Mouse (Mus musculus): ENCODE measurements around the gene Csnk1g1. TPM values are rescaled to one million over a fixed set of nuclear protein-coding genes. Genes with fewer than 3 reads are reported as not detected.
A peak's percentile ranks its signal among the peaks of the same experiment; 100 is the strongest.

Gene Csnk1g1
- polyA plus RNA-seq, 1 experiment, result 6.8 TPM

DNA sequence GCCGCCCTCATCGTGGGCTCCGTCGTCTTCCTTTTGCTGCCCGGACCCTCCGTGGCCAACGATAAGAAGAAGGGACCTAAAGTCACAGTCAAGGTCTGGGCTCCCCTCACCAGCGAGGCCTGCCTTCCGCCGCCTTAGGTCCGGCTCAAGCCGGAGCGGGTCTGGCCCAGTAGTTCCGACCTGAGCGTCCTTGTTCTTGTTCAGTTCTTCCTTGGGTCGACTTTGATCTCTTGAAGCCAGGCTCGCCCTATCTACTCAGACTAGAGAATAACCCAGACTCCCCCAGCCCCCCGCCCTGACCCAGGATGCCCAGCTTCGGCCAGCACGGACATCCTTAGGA, 151.6 kb downstream of the Csnk1g1 start:
- H3K4me3 ChIP-seq, result peak overlapping the region; percentile 93
- no peaks in the 10 kb centered on the region for H3K27me3 ChIP-seq (ENCODE audit: control insufficient read depth, insufficient read depth, insufficient read length)
- H3K4me2 ChIP-seq (ENCODE audit: low read depth), result peak overlapping the region; percentile 98
- peak overlapping the region; percentile 29 for H3ac ChIP-seq (ENCODE audit: control insufficient read depth, insufficient read length)
- TF ChIP-seq REST (IDR thresholded peaks at IDR 0.05; ENCODE audit: insufficient read depth, insufficient read length) (no peak), CEBPB (IDR thresholded peaks at IDR 0.05; ENCODE audit: insufficient read depth, poor library complexity, severe bottlenecking) (no peak), POLR2AphosphoS2 (IDR thresholded peaks at IDR 0.05; ENCODE audit: insufficient read length, low read depth) (no peak), E2F4 (IDR thresholded peaks at IDR 0.05; ENCODE audit: insufficient read depth) (no peak), SRF (IDR thresholded peaks at IDR 0.05; ENCODE audit: control insufficient read depth, insufficient read length, low read depth) (no peak), TCF12 (IDR thresholded peaks at IDR 0.05; ENCODE audit: insufficient read depth, poor library complexity, severe bottlenecking) (no peak), MAX (IDR thresholded peaks at IDR 0.05; ENCODE audit: low read depth) (no peak), POLR2A (IDR thresholded peaks at IDR 0.05; ENCODE audit: insufficient read length, low read depth) (no peak), TCF3 (IDR thresholded peaks at IDR 0.05; ENCODE audit: insufficient read length, low read depth) (no peak), MYOD1 (IDR thresholded peaks at IDR 0.05; ENCODE audit: control insufficient read depth in 1 of 3, insufficient read length in 2 of 3, low read depth in 2 of 3) (no peak), USF1 (IDR thresholded peaks at IDR 0.05; ENCODE audit: low read depth) (no peak), MYOG (IDR thresholded peaks at IDR 0.05; ENCODE audit: control insufficient read depth in 1 of 3, insufficient read depth in 1 of 3, insufficient read length in 2 of 3, low read depth in 2 of 3) (no peak)
- peaks cover 26% of the 10 kb centered on the region for H3K36me3 ChIP-seq (ENCODE audit: control insufficient read depth, insufficient read depth)
- H3K79me2 ChIP-seq (ENCODE audit: control insufficient read depth, insufficient read depth), result peaks cover 17% of the 10 kb centered on the region

DNA sequence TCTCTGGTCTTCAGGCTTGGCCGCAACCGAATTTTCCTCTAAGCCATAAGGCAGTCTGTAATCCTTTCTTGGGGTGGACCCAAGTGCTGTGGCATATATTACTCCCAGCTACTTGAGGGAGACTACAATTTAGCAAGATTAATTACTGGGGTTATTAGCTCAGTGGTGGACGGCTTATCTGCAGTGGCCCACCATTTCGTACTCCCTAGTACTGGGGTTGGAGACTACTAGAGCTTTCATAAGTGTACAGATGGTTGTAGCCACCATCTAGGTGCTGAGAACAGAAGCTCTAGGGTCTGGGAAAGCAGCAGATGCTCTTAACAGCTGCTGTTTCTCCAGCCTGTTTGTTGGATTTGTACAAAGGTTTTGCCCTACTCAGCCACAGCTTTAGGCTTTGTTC, 152.3 kb downstream of the Csnk1g1 start:
- Histone ChIP-seq H3ac (ENCODE audit: control insufficient read depth, insufficient read length) (peak overlapping the region; percentile 29), H3K79me2 (ENCODE audit: control insufficient read depth, insufficient read depth) (peaks cover 17% of the 10 kb centered on the region), H3K27me3 (ENCODE audit: control insufficient read depth, insufficient read depth, insufficient read length) (no peaks in the 10 kb centered on the region), H3K4me3 (peak overlapping the region; percentile 93), H3K4me2 (ENCODE audit: low read depth) (peak overlapping the region; percentile 98), H3K36me3 (ENCODE audit: control insufficient read depth, insufficient read depth) (peaks cover 26% of the 10 kb centered on the region)
- no peak for TF ChIP-seq SRF (IDR thresholded peaks at IDR 0.05; ENCODE audit: control insufficient read depth, insufficient read length, low read depth)
- peak in 1 of 3 experiments; percentile 29 for TF ChIP-seq MYOD1 (IDR thresholded peaks at IDR 0.05; ENCODE audit: control insufficient read depth in 1 of 3, insufficient read length in 2 of 3, low read depth in 2 of 3)

DNA sequence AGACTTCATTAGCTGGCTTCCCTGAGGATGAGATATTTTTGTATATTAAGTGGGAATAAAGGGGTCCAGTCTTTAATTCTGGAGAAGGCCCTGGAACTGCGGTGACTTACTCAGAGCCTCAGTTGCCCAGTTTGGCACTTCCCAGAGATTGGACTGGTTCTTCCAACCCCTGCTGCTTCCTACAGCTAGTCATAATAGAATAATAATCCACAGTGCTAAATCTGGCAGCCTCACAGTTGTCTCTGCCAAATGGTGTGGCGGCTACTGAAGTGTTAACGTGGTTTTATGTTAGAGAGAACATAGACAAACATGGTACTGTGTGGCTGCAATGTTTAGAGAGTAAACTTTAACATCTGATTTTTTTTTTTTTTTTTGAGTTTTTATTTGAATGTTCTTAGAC, 152.9 kb downstream of the Csnk1g1 start:
- peak overlapping the region; percentile 93 for H3K4me3 ChIP-seq
- TF ChIP-seq CEBPB (IDR thresholded peaks at IDR 0.05; ENCODE audit: insufficient read depth, poor library complexity, severe bottlenecking), result no peak
- no peak for TF ChIP-seq REST (IDR thresholded peaks at IDR 0.05; ENCODE audit: insufficient read depth, insufficient read length)
- TF ChIP-seq TCF12 (IDR thresholded peaks at IDR 0.05; ENCODE audit: insufficient read depth, poor library complexity, severe bottlenecking), result no peak
- no peak for TF ChIP-seq USF1 (IDR thresholded peaks at IDR 0.05; ENCODE audit: low read depth)
- TF ChIP-seq E2F4 (IDR thresholded peaks at IDR 0.05; ENCODE audit: insufficient read depth), result no peak
- TF ChIP-seq TCF3 (IDR thresholded peaks at IDR 0.05; ENCODE audit: insufficient read length, low read depth), result no peak
- TF ChIP-seq MYOD1 (IDR thresholded peaks at IDR 0.05; ENCODE audit: control insufficient read depth in 1 of 3, insufficient read length in 2 of 3, low read depth in 2 of 3), result no peak
- TF ChIP-seq POLR2A (IDR thresholded peaks at IDR 0.05; ENCODE audit: insufficient read length, low read depth), result no peak
- no peak for TF ChIP-seq POLR2AphosphoS2 (IDR thresholded peaks at IDR 0.05; ENCODE audit: insufficient read length, low read depth)
- TF ChIP-seq MYOG (IDR thresholded peaks at IDR 0.05; ENCODE audit: control insufficient read depth in 1 of 3, insufficient read depth in 1 of 3, insufficient read length in 2 of 3, low read depth in 2 of 3), result no peak
- no peak for TF ChIP-seq MAX (IDR thresholded peaks at IDR 0.05; ENCODE audit: low read depth)
- TF ChIP-seq SRF (IDR thresholded peaks at IDR 0.05; ENCODE audit: control insufficient read depth, insufficient read length, low read depth), result no peak
- H3K4me2 ChIP-seq (ENCODE audit: low read depth), result peak overlapping the region; percentile 98
- H3K27me3 ChIP-seq (ENCODE audit: control insufficient read depth, insufficient read depth, insufficient read length), result no peaks in the 10 kb centered on the region
- no peak overlapping the region for H3ac ChIP-seq (ENCODE audit: control insufficient read depth, insufficient read length)
- H3K79me2 ChIP-seq (ENCODE audit: control insufficient read depth, insufficient read depth), result peaks cover 17% of the 10 kb centered on the region
- peaks cover 28% of the 10 kb centered on the region for H3K36me3 ChIP-seq (ENCODE audit: control insufficient read depth, insufficient read depth)

GRCm38 (mm10) chr9:66063446-66063845, 154.7 kb downstream of the Csnk1g1 start:
- H3K79me2 ChIP-seq (ENCODE audit: control insufficient read depth, insufficient read depth), result peaks cover 17% of the 10 kb centered on the region
- H3K36me3 ChIP-seq (ENCODE audit: control insufficient read depth, insufficient read depth), result peaks cover 29% of the 10 kb centered on the region
- no peak overlapping the region for H3K4me3 ChIP-seq
- TF ChIP-seq MYOG (IDR thresholded peaks at IDR 0.05; ENCODE audit: control insufficient read depth in 1 of 3, insufficient read depth in 1 of 3, insufficient read length in 2 of 3, low read depth in 2 of 3), result no peak
- TF ChIP-seq TCF12 (IDR thresholded peaks at IDR 0.05; ENCODE audit: insufficient read depth, poor library complexity, severe bottlenecking), result no peak
- no peak for TF ChIP-seq E2F4 (IDR thresholded peaks at IDR 0.05; ENCODE audit: insufficient read depth)
- no peak for TF ChIP-seq USF1 (IDR thresholded peaks at IDR 0.05; ENCODE audit: low read depth)
- no peak for TF ChIP-seq SRF (IDR thresholded peaks at IDR 0.05; ENCODE audit: control insufficient read depth, insufficient read length, low read depth)
- no peak for TF ChIP-seq POLR2AphosphoS2 (IDR thresholded peaks at IDR 0.05; ENCODE audit: insufficient read length, low read depth)
- no peak for TF ChIP-seq POLR2A (IDR thresholded peaks at IDR 0.05; ENCODE audit: insufficient read length, low read depth)
- no peak for TF ChIP-seq MAX (IDR thresholded peaks at IDR 0.05; ENCODE audit: low read depth)
- no peak for TF ChIP-seq TCF3 (IDR thresholded peaks at IDR 0.05; ENCODE audit: insufficient read length, low read depth)
- H3K27me3 ChIP-seq (ENCODE audit: control insufficient read depth, insufficient read depth, insufficient read length), result no peaks in the 10 kb centered on the region
- no peak overlapping the region for H3K4me2 ChIP-seq (ENCODE audit: low read depth)
- no peak overlapping the region for H3ac ChIP-seq (ENCODE audit: control insufficient read depth, insufficient read length)

DNA sequence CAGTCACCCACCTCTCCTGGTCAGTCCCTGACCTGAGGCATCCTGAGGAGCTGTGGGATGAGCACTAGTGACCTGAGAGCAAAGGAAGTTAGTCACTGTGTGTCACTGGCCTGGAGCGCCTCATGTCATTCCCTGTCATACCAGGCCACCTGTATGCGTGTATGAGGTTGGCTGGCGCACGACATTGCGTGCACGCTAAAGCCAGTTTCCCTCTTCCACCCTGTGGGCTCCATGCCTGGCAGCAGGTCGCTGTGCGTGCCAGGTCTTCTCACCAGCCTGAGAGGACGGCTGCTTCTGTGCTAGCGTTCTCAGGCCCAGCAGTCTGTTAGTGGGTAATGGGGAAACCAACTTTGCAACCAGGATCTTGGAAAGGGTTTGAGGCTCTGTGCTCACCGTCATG, 155.6 kb downstream of the Csnk1g1 start:
- Histone ChIP-seq H3ac (ENCODE audit: control insufficient read depth, insufficient read length) (no peak overlapping the region), H3K36me3 (ENCODE audit: control insufficient read depth, insufficient read depth) (peaks cover 29% of the 10 kb centered on the region), H3K4me3 (no peak overlapping the region), H3K27me3 (ENCODE audit: control insufficient read depth, insufficient read depth, insufficient read length) (no peaks in the 10 kb centered on the region), H3K79me2 (ENCODE audit: control insufficient read depth, insufficient read depth) (peaks cover 17% of the 10 kb centered on the region), H3K4me2 (ENCODE audit: low read depth) (no peak overlapping the region)
- TF ChIP-seq MYOD1 (IDR thresholded peaks at IDR 0.05; ENCODE audit: control insufficient read depth in 1 of 3, insufficient read length in 2 of 3, low read depth in 2 of 3) (no peak), E2F4 (IDR thresholded peaks at IDR 0.05; ENCODE audit: insufficient read depth) (no peak), TCF12 (IDR thresholded peaks at IDR 0.05; ENCODE audit: insufficient read depth, poor library complexity, severe bottlenecking) (no peak), MYOG (IDR thresholded peaks at IDR 0.05; ENCODE audit: control insufficient read depth in 1 of 3, insufficient read depth in 1 of 3, insufficient read length in 2 of 3, low read depth in 2 of 3) (no peak), REST (IDR thresholded peaks at IDR 0.05; ENCODE audit: insufficient read depth, insufficient read length) (no peak), POLR2A (IDR thresholded peaks at IDR 0.05; ENCODE audit: insufficient read length, low read depth) (no peak), POLR2AphosphoS2 (IDR thresholded peaks at IDR 0.05; ENCODE audit: insufficient read length, low read depth) (no peak)

All from myocyte (in vitro differentiated cells).